Mouse (Mus musculus) c-Kit-positive CD71-positive TER-119-positive erythroid progenitor cells, embryonic 14.5 days (primary cell): ENCODE data around the gene Paf1.
A peak's percentile ranks its signal among the peaks of the same experiment; 100 is the strongest.

Experiments used
- DNase-seq: peaks from one replicate; pipeline ENCODE4 v3.0.0-alpha.2; 2013; ENCODE audit warnings: low spot score

Gene Paf1

DNA sequence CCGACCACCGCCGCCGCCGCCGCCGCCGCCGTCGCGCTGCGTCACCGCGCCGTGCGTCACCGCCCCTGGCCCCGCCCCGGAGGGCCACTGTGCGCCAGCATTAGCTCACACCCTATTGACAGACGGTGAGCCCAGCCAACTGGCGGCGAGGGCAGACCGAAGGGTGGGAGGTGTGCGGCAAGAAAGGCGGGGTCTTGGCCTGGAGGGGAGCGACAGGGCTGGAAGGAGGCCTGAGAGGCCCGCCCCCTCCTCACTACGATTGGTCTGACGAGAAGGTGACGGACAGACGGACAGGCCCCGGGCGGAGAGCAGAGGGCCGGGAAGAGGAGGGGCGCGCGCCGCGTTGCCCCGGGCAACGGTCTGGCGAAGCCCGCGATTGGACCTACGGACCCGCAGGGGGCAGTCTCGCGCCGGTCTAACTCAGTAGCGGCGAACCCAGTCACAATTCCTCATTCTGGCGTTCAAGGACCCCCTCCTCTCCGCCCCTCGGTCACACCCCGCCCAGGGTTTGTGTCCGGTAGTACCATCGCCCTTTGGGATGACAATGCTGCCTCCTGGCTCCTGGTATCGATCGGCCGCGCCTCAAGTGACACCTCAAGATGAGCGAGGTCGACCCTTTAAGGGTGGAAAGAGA lies 43.6 kb downstream of the Paf1 start:
- DNase-seq, result peak; percentile 99

DNA sequence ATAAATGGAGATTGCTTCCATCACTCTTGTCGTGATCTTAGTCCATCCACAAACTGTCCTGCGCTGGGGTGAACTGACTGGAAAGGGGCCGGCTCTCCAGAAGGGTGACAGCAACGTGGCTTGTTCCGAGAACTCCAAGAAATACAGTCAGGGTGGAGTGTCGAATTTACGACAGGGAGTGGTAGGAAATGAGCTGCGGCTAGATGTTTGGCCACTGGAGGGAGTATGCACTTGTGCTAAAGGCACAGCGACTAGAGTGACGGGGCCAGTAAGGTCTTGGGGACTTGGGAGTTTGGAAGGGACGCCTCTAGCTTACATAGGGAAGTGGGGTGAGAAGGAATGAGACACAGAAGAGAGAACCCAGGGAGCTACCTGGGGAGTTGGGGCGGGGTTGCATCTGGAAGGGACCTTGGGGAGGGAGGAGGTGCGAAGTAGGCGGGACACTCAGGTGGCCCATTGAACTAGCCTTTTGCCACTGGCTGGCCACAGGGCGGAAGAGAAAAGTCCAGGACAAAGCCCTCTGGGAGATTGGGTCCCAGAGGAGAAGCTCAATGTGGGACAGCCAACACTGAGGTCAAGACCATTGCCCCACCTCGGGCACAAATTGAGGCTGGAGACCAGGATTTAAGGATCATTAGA lies 44.3 kb downstream of the Paf1 start, which contains the start of gene Gmfg:
TSS of gene Gmfg (plus strand) at position 516 of the 639 bp plus-strand sequence.
- DNase-seq, result peak; percentile 88

DNA sequence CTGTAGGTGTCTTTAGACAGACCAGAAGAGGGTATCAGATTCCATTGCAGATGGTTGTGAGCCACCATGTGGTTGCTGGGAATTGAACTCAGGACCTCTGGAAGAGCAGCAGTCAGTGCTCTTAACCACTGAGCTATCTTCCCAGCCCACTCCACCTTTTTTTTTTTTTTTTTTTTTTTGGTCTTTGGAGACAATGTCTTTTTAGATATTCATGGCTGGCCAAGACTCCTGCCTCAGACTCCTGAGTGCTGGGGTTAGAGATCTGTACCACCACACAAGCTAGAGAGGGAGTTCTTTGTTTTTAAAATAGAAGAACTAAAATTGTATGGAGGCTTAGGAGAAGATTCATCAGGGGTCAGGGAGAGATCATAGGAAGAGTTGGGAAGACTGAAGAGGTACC lies 45.2 kb downstream of the Paf1 start:
- DNase-seq, result no peak

DNA sequence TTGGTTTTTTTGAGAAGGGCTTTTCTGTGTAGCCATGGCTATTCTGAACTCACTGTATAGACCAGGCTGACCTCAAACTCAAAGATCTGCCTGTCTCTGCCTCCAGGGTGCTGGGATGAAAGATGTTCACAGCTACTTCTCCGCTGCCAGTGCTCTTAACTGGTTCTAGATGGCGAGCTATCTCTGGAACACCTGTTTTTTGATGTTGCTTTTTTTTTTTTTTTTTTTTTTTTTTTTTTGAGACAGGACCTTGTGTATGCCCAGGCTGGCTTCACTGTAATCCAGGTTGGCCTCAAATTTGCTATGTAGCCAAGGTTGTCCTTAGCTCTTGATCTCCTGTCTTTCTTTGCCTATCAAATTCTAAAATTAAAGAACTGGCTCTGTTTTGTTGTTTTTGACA lies 46.0 kb downstream of the Paf1 start:
- no peak for DNase-seq

DNA sequence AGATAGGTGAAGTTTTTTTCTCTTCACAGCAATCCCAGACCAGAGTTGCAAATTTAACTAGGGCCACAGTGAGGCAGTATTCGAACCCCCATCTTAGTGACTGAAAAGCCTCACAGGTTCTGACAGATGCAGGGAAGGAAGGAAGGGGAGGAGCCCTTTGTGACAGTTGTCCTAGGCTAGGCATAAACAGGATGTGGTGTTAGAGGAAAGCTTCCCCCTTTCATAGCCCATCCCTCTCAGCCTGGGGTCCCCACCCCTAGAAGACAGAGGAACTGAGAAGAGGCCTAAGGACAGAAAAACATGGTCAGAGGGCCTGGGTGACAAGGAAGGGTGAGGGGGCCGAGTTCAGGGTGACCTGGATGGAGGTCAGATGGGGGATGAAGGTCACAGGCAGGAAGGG lies 48.0 kb downstream of the Paf1 start:
- no peak for DNase-seq

DNA sequence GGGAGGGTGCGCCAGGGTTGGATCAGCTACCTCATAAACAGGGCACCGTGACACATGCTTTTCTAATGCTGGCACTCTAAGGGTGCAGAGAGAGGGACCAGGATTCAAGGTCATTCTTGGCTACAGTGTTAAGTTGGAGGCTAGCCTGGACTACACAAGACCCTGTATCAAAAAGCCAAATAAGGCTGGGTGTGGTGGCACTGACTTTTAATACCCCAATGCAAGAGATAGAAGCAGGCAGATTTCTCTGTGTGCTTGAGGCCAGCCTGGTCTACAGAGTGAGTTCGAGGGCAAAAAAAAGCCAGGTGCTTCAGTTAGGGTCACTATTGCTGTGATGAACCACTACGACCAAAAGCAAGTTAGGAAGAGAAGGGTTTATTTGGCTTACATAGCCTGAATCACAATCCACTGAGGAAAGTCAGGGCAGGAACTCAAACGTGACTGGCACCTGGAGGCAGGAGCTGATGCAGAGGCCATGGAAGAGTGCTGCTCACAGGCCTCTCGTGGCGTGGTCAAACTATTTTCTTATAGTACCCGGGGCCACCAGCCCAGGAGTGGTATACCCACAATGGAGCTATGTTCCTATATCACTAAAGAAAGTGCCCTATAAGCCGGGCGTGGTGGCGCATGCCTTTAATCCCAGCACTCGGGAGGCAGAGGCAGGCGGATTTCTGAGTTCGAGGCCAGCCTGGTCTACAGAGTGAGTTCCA lies 49.2 kb downstream of the Paf1 start:
- DNase-seq, result no peak

DNA sequence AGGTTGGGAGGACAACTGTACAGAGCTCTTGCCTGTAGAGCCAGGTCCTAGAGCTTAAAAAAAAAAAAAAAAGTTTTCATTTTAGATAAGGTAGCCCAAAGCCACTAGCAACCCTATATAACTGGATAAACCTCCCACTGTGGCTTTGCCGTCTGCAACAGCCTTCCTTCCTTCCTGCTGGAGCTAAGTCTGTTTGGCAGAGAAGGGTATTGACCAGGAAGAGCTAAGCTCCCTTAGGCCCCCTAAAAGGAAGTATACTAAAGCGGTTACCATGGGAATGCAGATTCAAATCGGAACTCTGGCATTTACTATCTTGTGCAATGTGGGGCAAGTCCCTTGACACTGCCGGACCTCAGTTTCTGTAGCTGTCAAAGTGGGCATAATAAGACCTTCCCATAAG lies 49.9 kb downstream of the Paf1 start:
- DNase-seq, result no peak

DNA sequence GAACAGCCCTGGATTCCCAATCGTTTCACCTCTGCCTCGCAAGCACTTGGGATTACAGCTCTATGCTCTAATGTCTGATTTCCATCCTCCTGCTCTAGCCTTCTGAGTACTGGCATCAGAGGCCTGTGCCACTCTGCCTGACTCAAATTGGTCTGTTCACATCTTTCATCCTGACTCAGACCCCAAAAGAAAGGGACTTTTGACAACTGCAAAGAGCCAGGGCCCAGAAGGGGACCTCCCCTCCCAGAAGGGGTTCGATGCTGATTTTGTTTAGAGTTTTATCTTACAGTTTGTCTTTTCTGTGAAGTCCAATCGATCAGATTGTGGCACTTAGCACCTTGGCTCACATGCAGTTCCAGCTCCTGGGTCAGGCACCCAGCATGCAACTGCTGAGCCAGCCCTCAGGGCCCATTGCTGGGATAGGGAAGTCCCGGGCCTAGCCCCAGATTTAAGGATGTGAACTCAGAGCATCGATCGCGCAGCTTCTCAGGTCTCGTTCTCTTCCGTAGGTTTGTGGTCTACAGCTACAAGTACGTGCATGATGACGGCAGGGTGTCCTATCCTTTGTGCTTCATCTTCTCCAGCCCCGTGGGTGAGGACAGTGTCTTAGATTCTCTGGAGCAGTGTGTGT lies 51.7 kb downstream of the Paf1 start:
- no peak for DNase-seq

DNA sequence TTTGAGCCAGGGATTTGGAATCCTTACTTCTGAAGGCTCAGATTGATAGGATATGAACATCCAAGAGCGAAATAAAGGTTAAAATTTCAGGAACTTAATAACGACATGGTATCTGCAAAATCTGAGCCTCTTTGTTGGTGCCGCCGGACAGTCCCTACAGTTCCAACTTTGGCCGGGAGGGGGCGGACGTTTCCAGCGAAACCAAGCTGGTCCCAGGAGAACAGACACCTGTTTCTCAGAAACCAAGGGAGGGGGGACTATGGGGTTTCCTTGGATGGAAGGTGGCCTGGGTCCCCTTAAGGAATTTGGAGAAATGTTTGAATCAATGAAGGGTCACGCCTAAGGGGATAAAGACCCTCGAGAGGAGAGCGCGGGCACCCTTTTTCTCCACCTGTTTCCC lies 53.7 kb downstream of the Paf1 start:
- DNase-seq, result peak; percentile 56

DNA sequence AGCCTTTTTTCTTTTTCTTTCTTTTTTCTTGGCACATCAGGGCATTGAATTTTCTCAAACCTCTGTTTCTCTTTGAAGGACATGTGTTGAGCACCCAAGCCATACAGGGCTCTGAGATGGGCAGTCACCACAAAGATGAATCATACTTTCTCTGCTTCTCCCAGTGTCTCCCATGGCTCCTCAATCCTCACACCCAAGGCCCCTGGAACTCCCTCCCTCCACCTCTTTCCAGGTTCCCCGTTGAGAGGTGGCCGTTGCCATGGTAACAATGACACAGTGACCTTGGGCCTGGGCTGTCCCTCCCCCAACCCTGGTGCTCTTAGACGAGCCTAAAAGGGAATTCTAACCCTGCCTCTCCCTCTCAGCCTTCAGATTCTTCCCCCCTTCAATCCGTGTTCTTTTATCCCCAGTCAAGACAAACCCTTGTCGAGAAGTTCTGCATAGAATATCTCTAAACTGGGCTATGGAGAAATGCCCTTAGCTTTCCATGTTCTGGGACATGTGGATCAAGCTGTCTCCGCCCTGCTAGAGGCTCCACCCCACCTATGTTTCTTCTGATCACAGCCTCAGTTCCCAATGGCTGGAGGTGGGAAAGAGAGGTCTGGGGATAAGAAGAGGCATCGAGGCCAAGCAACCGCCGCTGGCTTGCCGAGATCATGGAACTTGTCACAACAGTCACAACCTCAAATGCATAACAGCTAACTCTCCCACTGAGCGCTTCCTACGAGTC lies 54.5 kb downstream of the Paf1 start:
- DNase-seq, result no peak

DNA sequence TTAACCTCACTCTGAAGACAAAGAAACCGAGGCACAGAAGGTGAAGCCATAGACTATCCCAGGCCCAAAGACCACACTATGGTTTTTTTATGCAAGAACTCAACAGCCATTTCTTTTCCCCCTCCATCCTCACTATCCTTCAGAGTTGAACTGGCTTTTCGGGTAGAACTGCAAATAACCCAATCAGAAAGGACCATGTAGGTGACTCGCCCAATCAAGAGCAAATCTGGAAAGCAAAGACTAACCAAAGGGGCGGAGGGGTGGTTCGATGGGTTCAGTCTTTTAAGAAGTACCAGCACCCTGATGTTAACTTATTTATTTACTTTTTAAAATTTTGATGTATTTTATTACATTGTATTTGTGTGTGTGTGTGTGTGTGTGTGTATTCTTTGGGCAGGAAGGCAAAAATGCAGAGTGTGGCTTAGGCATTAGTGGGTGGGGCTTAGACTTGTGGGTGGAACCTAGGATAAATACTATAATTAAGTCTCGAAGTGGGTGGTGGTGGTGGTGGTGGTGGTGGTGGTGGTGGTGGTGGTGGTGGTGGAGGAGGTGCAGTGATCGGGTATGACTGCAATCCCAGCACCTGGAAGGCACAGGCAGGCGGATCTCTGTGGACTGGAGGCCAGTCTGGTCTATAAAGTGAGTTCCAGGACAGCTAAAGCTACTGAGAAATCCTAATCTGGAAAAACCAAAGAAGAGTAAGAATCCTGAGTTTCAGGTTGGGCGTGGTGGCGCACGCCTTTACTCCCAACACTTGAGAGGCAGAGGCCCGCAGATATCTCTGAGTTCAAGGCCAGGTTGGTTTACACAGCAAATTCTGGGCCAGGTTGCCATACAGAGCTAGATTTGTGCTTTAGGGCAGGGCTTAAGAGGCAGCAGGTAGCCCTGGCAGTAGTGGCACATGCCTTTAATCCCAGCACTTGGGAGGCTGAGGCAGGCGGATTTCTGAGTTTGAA lies 55.4 kb downstream of the Paf1 start:
- no peak for DNase-seq
